Mouse (Mus musculus) heart, postnatal 0 days (tissue): ENCODE measurements at regions not wholly inside any gene's neighbourhood (a gene's known extent, or its start where the extent isn't known, plus 50 kb on each side); places are given as distances from the start of the nearest gene placed in this dataset.

Experiments
- ATAC-seq: fragments of 200-750 bp; cut with Nextera tagmentation; 2 replicates; pipeline ENCODE4 v1.8.0; 2017; ENCODE audit warnings: low read depth, moderate number of reproducible peaks, moderate library complexity; ENCODE audit not compliant: insufficient read depth
- DNase-seq: peaks from one replicate; pipeline ENCODE4 v3.0.0-alpha.2; 2016; ENCODE audit warnings: low spot score
- H3K27ac ChIP-seq: fragments of 300-500 bp; sonication (generic); 2 replicates; pipeline ENCODE4 v1.5.1; 2014; ENCODE audit warnings: low read depth, mild to moderate bottlenecking
- H3K27me3 ChIP-seq: fragments of 300-500 bp; sonication (generic); 2 replicates; pipeline ENCODE4 v1.6.1; 2014; ENCODE audit warnings: low read length, mixed read lengths; ENCODE audit not compliant: control insufficient read depth, insufficient read depth
- H3K36me3 ChIP-seq: fragments of 300-500 bp; sonication (generic); replicated peaks from 2 replicates; pipeline ENCODE4 v1.6.1; 2014; ENCODE audit warnings: low read length, mixed read lengths; ENCODE audit not compliant: control insufficient read depth, insufficient read depth
- H3K4me1 ChIP-seq: fragments of 300-500 bp; sonication (generic); 2 replicates; pipeline ENCODE4 v1.6.1; 2014; ENCODE audit warnings: antibody characterized with exemption; ENCODE audit not compliant: control insufficient read depth, insufficient read depth
- H3K4me2 ChIP-seq: fragments of 300-500 bp; sonication (generic); 2 replicates; pipeline ENCODE4 v1.6.1; 2014; ENCODE audit warnings: low read depth, mild to moderate bottlenecking, low read length, moderate library complexity
- H3K4me3 ChIP-seq: fragments of 300-500 bp; sonication (generic); 2 replicates; pipeline ENCODE4 v1.5.1; 2014; ENCODE audit warnings: low read depth, low read length
- H3K9ac ChIP-seq: fragments of 300-500 bp; sonication (generic); replicated peaks from 2 replicates; pipeline ENCODE4 v1.6.1; 2014; ENCODE audit warnings: low read depth, low read length, mixed read lengths
- H3K9me3 ChIP-seq: fragments of 300-500 bp; sonication (generic); replicated peaks from 2 replicates; pipeline ENCODE4 v1.6.1; 2016; ENCODE audit warnings: low read length; ENCODE audit not compliant: control insufficient read depth
- CTCF ChIP-seq: IDR thresholded peaks from 2 replicates; pipeline ENCODE4 v1.5.1; 2016; ENCODE audit warnings: antibody characterized with exemption, control low read depth, low read depth
- EP300 ChIP-seq: IDR thresholded peaks from 2 replicates; pipeline ENCODE4 v1.6.1; 2016; ENCODE audit warnings: antibody characterized with exemption, low read depth
- WGBS: fragments of 180-500 bp; shearing (Covaris S2); extraction: QIAGEN DNeasy Blood & Tissue Kit; methylation state at CpG from one replicate; pipeline ENCODE4 v1.1.7; 2014; 5-methylcytosine and 5-hydroxymethylcytosine counted together

DNA sequence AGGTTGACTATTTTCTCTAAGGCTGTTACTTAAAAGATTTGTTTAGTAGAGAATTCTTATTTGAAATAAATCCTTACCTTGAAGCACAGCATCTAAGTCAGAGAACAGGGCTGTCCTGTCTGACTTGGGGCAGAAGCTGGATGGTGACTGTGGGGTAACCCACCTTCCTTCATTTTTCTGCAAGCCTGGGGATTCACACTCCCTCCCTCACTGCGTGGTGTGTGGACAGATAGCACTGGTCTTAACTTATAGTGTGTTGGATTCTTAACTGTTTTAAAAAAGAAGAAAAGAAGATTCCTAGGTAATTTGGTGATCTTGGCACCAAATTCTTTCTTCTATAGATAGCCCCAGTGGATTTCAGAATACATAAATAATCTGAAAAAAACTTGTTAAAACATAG, 174.8 kb downstream of the Klf7 start:
- no peak overlapping the region for H3K9ac ChIP-seq
- H3K36me3 ChIP-seq: no peaks in the 10 kb centered on the region
- no peaks in the 10 kb centered on the region for H3K9me3 ChIP-seq
- H3K4me3 ChIP-seq: no peak overlapping the region
- DNase-seq (no peak), ATAC-seq (no peak)
- H3K27me3 ChIP-seq: 0 out of 2 replicates have a peak, but pooled peaks cover 11% of the 10 kb centered on the region
- no peaks in the 10 kb centered on the region for H3K4me1 ChIP-seq
- H3K4me2 ChIP-seq: no peak overlapping the region
- H3K27ac ChIP-seq: no peak overlapping the region
- TF ChIP-seq EP300: no peak
- no peak for TF ChIP-seq CTCF
- WGBS: 72% methylated on average over 1 of the region's 1 CpGs

- H3K4me1 ChIP-seq: no peaks in the 10 kb centered on the region
- DNase-seq: no peak
- H3K4me3 ChIP-seq: no peak overlapping the region
- H3K9me3 ChIP-seq: no peaks in the 10 kb centered on the region
- H3K36me3 ChIP-seq: no peaks in the 10 kb centered on the region
- 63% methylated on average over 5 of the region's 5 CpGs for WGBS
- no peak overlapping the region for H3K9ac ChIP-seq
- no peak overlapping the region for H3K27ac ChIP-seq
- TF ChIP-seq EP300 (no peak), CTCF (no peak)
- ATAC-seq: no peak
- 0 out of 2 replicates have a peak, but pooled peaks cover 14% of the 10 kb centered on the region for H3K27me3 ChIP-seq
- no peak overlapping the region for H3K4me2 ChIP-seq
These were observed 175.2 kb downstream of the Klf7 start for GRCm38 (mm10) chr1:63946834-63947233.

DNA sequence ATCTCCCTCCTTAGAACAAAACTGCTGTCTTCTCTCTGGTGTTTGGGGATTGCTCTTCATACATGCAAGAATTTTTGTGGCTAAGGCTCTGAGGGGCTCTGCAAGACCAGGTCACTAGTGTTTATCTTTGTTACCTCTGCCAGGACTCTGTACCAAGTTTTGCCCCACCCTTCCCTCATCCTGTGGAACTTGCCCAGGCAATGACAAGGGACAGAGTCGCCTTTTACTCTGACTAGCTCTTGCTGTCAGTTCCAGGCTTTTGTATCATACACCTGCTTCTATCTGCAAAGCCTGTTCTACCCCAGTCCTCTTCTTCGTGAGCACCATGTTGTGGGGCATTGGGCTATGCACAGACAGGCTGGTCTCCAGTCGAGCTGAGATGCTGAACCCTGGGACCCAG, 175.7 kb upstream of the 4933402D24Rik start:
- Histone ChIP-seq H3K9ac (no peak overlapping the region), H3K36me3 (no peaks in the 10 kb centered on the region), H3K9me3 (no peaks in the 10 kb centered on the region), H3K4me3 (no peak overlapping the region), H3K27me3 (0 out of 2 replicates have a peak, but pooled peaks cover 21% of the 10 kb centered on the region), H3K4me2 (no peak overlapping the region), H3K27ac (no peak overlapping the region), H3K4me1 (no peaks in the 10 kb centered on the region)
- ATAC-seq: no peak
- no peak for TF ChIP-seq EP300
- TF ChIP-seq CTCF: no peak
- no peak for DNase-seq
- WGBS: 67% methylated on average over 3 of the region's 3 CpGs

DNA sequence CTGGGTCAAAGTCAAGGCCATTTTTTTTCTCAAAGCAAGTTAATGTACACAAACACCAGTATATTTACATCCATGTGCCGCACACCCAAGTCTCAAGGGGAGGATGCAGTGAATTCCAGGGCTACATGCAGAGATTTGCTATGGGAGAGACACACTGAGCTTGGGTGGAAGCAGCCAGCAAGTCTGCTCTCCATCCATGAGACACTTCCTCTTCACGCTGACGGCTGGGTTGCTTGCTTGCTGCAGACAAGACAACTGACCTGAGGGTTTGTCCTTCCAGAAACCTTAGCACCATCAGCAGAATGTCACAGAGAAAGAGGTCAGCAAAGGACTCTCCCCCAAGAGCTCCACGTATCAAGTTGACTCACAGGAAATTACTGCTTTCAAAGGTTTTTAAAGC, 169.3 kb upstream of the 4933402D24Rik start:
- Histone ChIP-seq H3K27me3 (peaks cover 59% of the 10 kb centered on the region), H3K27ac (no peak overlapping the region), H3K36me3 (no peaks in the 10 kb centered on the region), H3K4me3 (no peak overlapping the region), H3K9ac (no peak overlapping the region), H3K9me3 (no peaks in the 10 kb centered on the region), H3K4me2 (no peak overlapping the region), H3K4me1 (0 out of 2 replicates have a peak, but pooled peaks cover 9% of the 10 kb centered on the region)
- TF ChIP-seq EP300: no peak
- no peak for TF ChIP-seq CTCF
- DNase-seq (no peak), ATAC-seq (no peak)
- 51% methylated on average over 4 of the region's 4 CpGs for WGBS

DNA sequence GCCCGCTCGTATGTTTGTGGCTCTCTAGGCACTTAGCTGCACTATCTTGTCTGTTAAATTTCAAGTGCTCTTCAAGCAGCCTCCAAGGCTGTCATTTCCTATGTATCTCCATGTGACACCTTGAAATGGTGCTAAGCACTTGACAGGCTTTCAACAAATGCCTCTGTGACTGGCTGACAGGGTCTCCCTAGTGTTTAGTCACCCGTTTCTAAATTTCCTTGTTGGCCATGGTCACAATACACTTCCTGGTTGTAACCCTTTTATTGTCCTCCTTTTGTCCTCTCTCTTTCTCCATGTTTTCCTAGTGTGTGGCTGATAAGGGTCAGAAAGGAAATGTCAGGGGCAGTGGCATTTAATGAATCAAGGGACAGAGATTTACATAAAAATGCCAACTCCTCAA, 168.4 kb upstream of the 4933402D24Rik start:
- no peak overlapping the region for H3K4me3 ChIP-seq
- H3K9me3 ChIP-seq: no peaks in the 10 kb centered on the region
- no peaks in the 10 kb centered on the region for H3K36me3 ChIP-seq
- no peak overlapping the region for H3K27ac ChIP-seq
- ATAC-seq (peak; percentile 72), DNase-seq (peak; percentile 13)
- TF ChIP-seq EP300 (no peak), CTCF (no peak)
- no peak overlapping the region for H3K9ac ChIP-seq
- 25% methylated on average over 3 of the region's 3 CpGs for WGBS
- H3K27me3 ChIP-seq: peaks cover 56% of the 10 kb centered on the region
- H3K4me1 ChIP-seq: 0 out of 2 replicates have a peak, but pooled peaks cover 10% of the 10 kb centered on the region
- H3K4me2 ChIP-seq: no peak overlapping the region

DNA sequence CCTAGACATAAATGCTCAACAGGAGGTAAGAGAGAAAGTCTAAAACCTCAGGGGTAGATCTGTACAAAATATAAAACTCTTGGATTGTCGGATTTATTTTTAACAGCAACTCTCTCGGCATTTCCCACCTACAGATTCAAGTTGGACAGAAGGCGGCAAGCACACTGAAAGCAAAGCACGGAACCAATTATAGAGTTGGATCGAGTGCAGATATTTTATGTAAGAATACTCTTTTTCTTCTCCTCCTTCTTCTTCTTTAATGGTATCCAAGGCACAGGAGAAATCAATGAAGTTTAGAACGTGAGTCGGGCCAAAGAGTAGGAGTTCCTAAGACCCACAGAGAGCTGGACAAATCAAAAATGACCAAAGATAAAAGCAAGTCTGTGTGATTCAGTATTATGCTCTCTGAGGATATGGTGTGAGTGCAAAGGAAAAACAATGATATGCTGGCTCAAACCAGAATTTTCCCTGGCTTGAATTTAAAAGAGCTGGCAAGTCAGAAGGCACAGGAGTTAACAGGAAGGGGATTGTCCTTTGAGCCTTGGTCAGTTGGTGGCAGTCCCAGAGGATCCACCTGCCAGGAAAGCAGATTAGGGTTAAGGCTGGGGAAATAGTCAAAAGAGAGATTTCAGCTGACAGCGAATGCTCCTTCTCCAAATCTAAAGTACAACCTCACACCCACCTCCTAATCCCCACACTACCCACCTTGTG, 165.7 kb upstream of the 4933402D24Rik start:
- TF ChIP-seq EP300 (no peak), CTCF (no peak)
- Histone ChIP-seq H3K36me3 (no peaks in the 10 kb centered on the region), H3K9ac (no peak overlapping the region), H3K4me1 (0 out of 2 replicates have a peak, but pooled peaks cover 13% of the 10 kb centered on the region), H3K27me3 (peaks cover 50% of the 10 kb centered on the region), H3K4me2 (no peak overlapping the region), H3K9me3 (no peaks in the 10 kb centered on the region), H3K4me3 (no peak overlapping the region), H3K27ac (no peak overlapping the region)
- DNase-seq (no peak), ATAC-seq (no peak)
- 83% methylated on average over 8 of the region's 8 CpGs for WGBS
